16 mouse cellular contexts compared by ENCODE assay signal in genomic region chr10:125145809-125146208, GRCm38 (mm10).
"Had no signal": no experiment of that assay in that cellular context is flagged by ENCODE, and none has a peak within 500 bp of the region (broad histone marks: within the 10 kb centered on the region; RNA-seq: fewer than 3 reads in every experiment).

No protein-coding gene starts in this region.

- H3K27me3 ChIP-seq: neural tube, embryonic 12.5 days; neural tube, embryonic 13.5 days; neural tube, embryonic 15.5 days; stomach, embryonic 15.5 days had no signal

- H3K36me3 ChIP-seq: neural tube, embryonic 12.5 days; neural tube, embryonic 13.5 days; neural tube, embryonic 15.5 days; stomach, embryonic 15.5 days had no signal

- H3K4me3 ChIP-seq: neural tube, embryonic 12.5 days; neural tube, embryonic 13.5 days; neural tube, embryonic 15.5 days; stomach, embryonic 15.5 days had no signal

- H3K9me3 ChIP-seq: neural tube, embryonic 12.5 days; neural tube, embryonic 13.5 days; neural tube, embryonic 15.5 days; stomach, embryonic 15.5 days had no signal

- DNase-seq: retina, postnatal 1 day; right cerebral cortex, postnatal 14 days; right cerebral cortex, postnatal 25 days; right cerebral cortex, postnatal 4 days; spleen, adult 18-20 months; thymus, adult 18-20 months; thymus, adult 2 months; thymus, postnatal 14 days; thymus, postnatal 25 days; thymus, postnatal 36 days; thymus, postnatal 4 days had no signal

- H3K9ac ChIP-seq: neural tube, embryonic 12.5 days; neural tube, embryonic 13.5 days; neural tube, embryonic 15.5 days; stomach, embryonic 15.5 days had no signal

- H3K27ac ChIP-seq: neural tube, embryonic 12.5 days; neural tube, embryonic 13.5 days; neural tube, embryonic 15.5 days; stomach, embryonic 15.5 days; stomach, postnatal 0 days had no signal

- H3K4me1 ChIP-seq: neural tube, embryonic 12.5 days; neural tube, embryonic 13.5 days; neural tube, embryonic 15.5 days; stomach, embryonic 15.5 days had no signal

- H3K4me2 ChIP-seq: neural tube, embryonic 12.5 days; neural tube, embryonic 13.5 days; neural tube, embryonic 15.5 days; stomach, embryonic 15.5 days had no signal
